Mouse (Mus musculus): ENCODE measurements around the gene Olfr319.
"Not testable (repeated sequence)": the region's sequence is repeated elsewhere in the genome, so short reads cannot be mapped to it uniquely, and the experiment has no call there.

Olfr319 gene

DNA sequence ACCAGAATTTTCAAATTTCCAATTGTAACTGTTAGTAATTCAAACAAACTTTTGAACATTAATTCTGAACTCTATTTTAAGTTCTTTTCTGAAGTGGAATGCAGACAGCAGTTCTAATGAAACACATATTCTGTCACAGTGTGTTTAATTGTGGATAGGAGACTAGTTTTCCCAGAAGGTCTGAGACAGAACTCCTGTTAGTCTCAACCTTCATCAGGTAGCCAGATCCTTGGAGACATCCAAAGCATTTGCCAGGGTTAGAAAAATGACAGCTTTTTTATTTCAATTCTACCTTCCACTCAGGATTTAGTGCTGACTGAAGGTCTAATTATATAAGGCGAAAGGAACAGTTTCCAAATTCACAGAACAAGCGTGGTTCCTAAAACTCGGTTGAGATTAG, at the start of gene Olfr319:
Olfr319 (plus strand) TSS at position 301 of the 400 bp plus-strand sequence.
- in situ Hi-C loops (cut with MboI, MseI) = no loop called here

DNA sequence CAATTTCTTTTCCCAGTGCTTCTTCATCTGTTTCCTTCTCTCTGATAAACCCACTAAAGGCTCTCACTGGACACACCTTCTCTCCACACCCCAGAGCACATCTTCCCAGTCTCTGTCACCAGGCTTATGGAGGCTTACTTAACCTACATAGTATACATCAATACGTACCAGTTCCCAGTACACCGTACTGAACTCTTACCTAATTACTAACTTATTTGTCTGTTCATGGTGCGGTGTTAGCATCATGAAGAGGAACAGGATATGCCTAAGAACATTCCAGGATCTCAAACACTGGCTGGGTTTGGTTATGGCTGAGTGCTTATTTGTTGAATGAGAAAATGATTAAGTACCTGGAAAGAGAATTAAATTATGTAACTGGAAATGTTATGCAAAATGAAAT, 43.8 kb upstream of the Olfr319 start:
- in situ Hi-C loops (cut with MboI, MseI) = no loop called here

- in situ Hi-C loops (cut with MboI, MseI) = no loop called here
These were observed 40.4 kb upstream of the Olfr319 start, which contains the start of gene Olfr322 for GRCm38 (mm10) chr11:58658596-58658995. Gene Olfr322 (plus strand): TSS chr11:58658782.

GRCm38 (mm10) chr11:58669252-58669651, 29.7 kb upstream of the Olfr319 start:
- in situ Hi-C loops (cut with MboI, MseI) = loop anchor here in 1 of 2 experiments (5.0 kb wide), 1 partner anchor 63 kb away; no protein-coding TSS in a partner anchor

DNA sequence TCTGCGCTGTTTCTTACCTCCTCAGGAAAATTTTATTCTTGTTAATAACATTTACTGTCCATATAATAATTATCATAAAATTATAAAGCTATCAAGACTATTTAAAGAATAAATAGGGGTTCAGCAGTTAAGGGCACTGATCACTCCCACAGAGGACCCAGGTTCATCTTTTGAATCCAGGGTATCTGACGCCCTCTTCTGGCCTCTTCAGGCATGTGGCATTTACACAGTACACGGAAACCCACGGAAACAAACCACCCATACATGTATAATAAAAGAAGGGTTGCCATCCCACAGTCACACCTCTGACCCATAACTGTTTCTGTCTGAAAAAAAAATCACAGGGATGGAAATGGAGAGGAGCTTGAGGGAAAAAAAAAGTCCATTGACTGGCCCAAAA, 27.1 kb upstream of the Olfr319 start:
- in situ Hi-C loops (cut with MboI, MseI) = no loop called here

- in situ Hi-C loops (cut with MboI, MseI) = loop anchor here in 1 of 2 experiments (5.0 kb wide), 1 partner anchor 42 kb away; the partner anchor contains the start of gene Olfr318
These were observed 18.2 kb upstream of the Olfr319 start, which contains the start of gene Olfr320 for GRCm38 (mm10) chr11:58680799-58681198. Gene Olfr320 (plus strand): TSS chr11:58681099.

GRCm38 (mm10) chr11:58709086-58709485, 10.1 kb downstream of the Olfr319 start:
- in situ Hi-C loops (cut with MboI, MseI) = no loop called here

- in situ Hi-C loops (cut with MboI, MseI) = not testable (repeated sequence)
These were observed 18.8 kb downstream of the Olfr319 start for GRCm38 (mm10) chr11:58717723-58718122.

GRCm38 (mm10) chr11:58719701-58720100, 20.7 kb downstream of the Olfr319 start:
- in situ Hi-C loops (cut with MboI, MseI) = loop anchor here in 1 of 2 experiments (5.0 kb wide), 1 partner anchor 37 kb away; the partner anchor contains the start of gene Olfr320

DNA sequence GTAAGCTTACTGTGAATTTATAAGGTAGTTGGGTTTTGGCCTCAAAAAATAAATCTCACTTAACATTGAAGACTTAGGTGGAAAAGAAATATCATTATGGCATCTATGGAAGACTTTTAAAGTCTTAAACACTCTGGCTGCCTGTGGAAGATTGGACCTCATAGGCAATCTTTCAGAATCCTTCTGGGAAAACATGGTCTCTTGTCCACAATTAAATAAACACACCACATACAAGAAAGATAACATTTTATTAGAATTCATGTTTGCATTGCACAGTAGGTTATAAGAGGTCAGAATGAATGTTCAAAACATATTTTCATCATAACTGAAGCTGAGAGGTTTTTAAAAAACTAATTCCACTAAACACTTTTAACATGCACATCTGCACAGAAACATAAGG, 25.0 kb downstream of the Olfr319 start, which contains the start of gene Olfr318:
Olfr318 (minus strand) TSS at position 101 of the 400 bp plus-strand sequence.
- in situ Hi-C loops (cut with MboI, MseI) = loop anchor here in 1 of 2 experiments (5.0 kb wide), 1 partner anchor 42 kb away; the partner anchor contains the start of gene Olfr320

DNA sequence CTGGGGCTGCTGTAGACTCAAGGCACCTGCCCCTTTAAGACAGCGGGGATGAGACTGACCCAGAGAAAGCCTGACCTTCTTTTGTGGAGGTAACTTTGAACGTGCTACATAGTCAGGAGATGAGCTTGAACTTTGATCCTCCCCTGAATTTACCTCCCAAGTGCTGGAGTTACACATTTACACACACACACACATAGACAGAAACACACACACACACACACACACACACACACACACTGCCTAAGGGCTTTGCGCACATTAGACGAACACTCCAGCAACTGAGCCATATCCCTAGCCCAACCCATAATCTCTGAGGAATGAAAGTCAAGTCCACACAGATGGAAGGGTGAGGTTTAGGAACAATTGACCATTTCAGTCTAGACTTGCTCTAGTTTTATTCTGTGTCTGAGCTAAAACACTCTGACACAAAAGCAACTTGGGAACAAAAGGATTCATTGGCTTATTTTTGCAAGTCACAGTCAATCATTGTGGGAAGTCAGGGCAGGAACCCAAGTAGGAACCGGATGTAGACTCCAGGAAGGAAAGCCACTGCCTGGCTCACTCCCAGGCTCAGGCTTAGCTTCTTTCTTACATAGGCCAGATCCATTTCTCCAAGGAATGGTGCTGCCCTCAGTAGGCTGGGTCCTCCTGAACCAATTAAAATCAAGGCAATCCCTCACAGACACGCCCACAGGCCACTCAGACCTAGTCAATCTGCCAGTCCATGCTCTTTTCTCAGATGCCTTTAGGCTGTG, 29.1 kb downstream of the Olfr319 start:
- in situ Hi-C loops (cut with MboI, MseI) = not testable (repeated sequence)

DNA sequence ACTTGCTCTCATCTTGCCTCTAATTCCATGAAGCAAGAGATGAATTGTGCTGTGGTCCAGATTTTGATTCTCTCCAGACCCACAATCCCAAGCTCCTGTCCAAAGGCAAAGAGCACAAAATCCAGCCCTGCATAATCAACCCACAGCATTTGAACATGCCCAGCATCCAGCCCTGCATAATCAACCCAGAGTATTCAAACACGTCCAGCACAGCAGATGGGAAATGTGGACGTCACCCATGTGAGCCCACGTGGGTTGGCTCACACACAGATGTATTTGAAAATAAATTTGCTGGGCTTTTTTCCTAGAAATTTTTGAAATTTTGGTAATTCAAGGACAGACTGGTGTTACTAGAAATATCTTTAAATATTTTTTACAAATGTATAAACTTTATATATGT, 34.4 kb downstream of the Olfr319 start:
- in situ Hi-C loops (cut with MboI, MseI) = loop anchor here in 1 of 2 experiments (5.0 kb wide), 1 partner anchor 66 kb away; no protein-coding TSS in a partner anchor

DNA sequence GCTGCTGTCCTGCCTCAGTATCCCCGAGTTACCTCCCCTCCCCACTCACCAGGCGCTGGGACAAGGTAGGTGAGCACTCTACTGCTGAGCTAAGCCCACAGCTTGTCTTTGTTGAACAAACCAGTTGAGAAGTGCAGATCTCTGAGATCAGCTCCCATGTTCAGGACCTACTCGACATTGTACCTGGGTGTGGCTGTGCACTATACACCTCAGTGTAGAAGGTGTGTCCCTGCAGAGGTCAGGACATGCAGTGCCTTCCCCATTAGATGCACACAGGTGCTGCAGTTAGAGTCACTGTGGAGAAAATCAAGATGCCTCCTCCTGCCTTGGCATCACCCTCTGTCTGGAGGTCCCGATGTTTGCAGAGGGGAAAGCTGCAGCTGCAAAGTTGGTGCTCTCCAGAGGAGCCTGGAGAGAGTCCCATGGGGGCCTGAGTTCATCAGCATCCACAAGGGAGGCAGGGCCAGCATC, 39.9 kb downstream of the Olfr319 start, which contains the start of gene Olfr317:
Olfr317 (minus strand) TSS at position 421 of the 471 bp plus-strand sequence.
- in situ Hi-C loops (cut with MboI, MseI) = no loop called here

DNA sequence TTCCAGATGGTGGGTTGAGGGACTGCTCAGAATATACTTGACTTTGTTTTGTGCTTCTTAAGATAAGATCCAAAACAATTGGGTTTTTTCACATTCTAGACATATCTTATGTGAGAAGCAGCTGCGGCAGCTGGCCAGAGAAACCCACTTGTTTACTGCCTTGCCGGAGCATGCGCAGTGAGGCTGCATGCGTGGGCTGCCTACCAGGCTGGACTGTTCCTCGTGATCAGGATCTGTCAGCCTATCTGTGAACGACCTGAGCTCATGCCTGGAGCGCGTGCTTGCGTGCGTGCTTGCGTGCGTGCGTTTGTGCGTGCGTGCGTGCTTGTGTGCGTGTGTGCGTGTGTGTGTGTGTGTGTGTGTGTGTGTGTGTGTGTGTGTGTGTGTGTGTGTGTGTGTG, 52.1 kb downstream of the Olfr319 start:
- in situ Hi-C loops (cut with MboI, MseI) = not testable (repeated sequence)

DNA sequence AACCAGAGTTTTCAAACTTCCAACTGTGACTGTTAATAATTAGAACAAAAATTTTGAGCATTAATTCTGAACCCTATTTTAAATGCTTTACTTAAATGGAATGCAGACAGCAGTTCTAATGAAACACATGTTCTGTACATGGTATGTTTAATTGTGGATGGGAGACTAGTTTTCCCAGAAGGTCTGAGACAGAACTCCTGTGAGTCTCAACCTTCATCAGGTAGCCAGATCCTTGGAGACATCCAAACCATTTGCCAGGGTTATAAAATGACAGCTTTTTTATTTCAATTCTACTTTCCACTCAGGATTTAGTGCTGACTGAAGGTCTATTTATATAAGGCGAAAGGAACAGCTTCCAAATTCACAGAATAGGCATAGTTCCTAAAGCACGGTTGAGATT, 53.5 kb downstream of the Olfr319 start, which contains the start of gene Olfr316:
Olfr316 (plus strand) TSS at position 301 of the 400 bp plus-strand sequence.
- in situ Hi-C loops (cut with MboI, MseI) = no loop called here

Measured in T-helper 17 cell (primary cell).